ENCODE assay signal across 20 mouse cellular contexts in genomic region chr8:116637998-116638397, GRCm38 (mm10).
DNase-seq lines count a peak whose midpoint lies in the region; ATAC-seq lines count a peak whose summit lies in the region.
"Had no signal": no experiment of that assay in that cellular context is flagged by ENCODE, and none has a peak within 500 bp of the region (broad histone marks: within the 10 kb centered on the region; RNA-seq: fewer than 3 reads in every experiment).

No protein-coding gene starts in this region.

- no peaks in the 10 kb centered on the region for H3K9me3 ChIP-seq in neural tube, embryonic 15.5 days (replicated peaks)
- H3K9me3 ChIP-seq in liver, embryonic 12.5 days (replicated peaks): no peaks in the 10 kb centered on the region
- H3K9me3 ChIP-seq: embryonic facial prominence, embryonic 12.5 days; forebrain, embryonic 15.5 days; limb, embryonic 12.5 days; liver, embryonic 13.5 days; lung, embryonic 15.5 days; midbrain, embryonic 12.5 days had no signal

- ATAC-seq in neural tube, embryonic 15.5 days (ENCODE audit: low FRiP score): no peak
- peak; percentile 81 for ATAC-seq in activated CD4-positive, CD25-positive, alpha-beta regulatory T cell, adult 4 months
- ATAC-seq in liver, embryonic 12.5 days: no peak
- ATAC-seq: forebrain, embryonic 15.5 days; intestine, embryonic 16.5 days had no signal

- peaks cover 14% of the 10 kb centered on the region for H3K4me1 ChIP-seq in neural tube, embryonic 15.5 days
- no peaks in the 10 kb centered on the region for H3K4me1 ChIP-seq in liver, embryonic 12.5 days
- H3K4me1 ChIP-seq: embryonic facial prominence, embryonic 12.5 days; forebrain, embryonic 15.5 days; limb, embryonic 12.5 days; liver, embryonic 13.5 days; lung, embryonic 15.5 days; midbrain, embryonic 12.5 days had no signal

- no peaks in the 10 kb centered on the region for H3K36me3 ChIP-seq in neural tube, embryonic 15.5 days
- no peaks in the 10 kb centered on the region for H3K36me3 ChIP-seq in liver, embryonic 12.5 days
- H3K36me3 ChIP-seq: embryonic facial prominence, embryonic 12.5 days; forebrain, embryonic 15.5 days; limb, embryonic 12.5 days; liver, embryonic 13.5 days; lung, embryonic 15.5 days; midbrain, embryonic 12.5 days had no signal

- H3K9ac ChIP-seq in neural tube, embryonic 15.5 days (replicated peaks): no peak overlapping the region
- no peak overlapping the region for H3K9ac ChIP-seq in liver, embryonic 12.5 days
- H3K9ac ChIP-seq: embryonic facial prominence, embryonic 12.5 days; forebrain, embryonic 15.5 days; limb, embryonic 12.5 days; liver, embryonic 13.5 days; lung, embryonic 15.5 days; midbrain, embryonic 12.5 days had no signal

- H3K27me3 ChIP-seq in neural tube, embryonic 15.5 days (replicated peaks): no peaks in the 10 kb centered on the region
- no peaks in the 10 kb centered on the region for H3K27me3 ChIP-seq in liver, embryonic 12.5 days (replicated peaks)
- H3K27me3 ChIP-seq: embryonic facial prominence, embryonic 12.5 days; forebrain, embryonic 15.5 days; limb, embryonic 12.5 days; liver, embryonic 13.5 days; lung, embryonic 15.5 days; midbrain, embryonic 12.5 days had no signal

- 69% methylated on average over 4 of the region's 4 CpGs for WGBS in neural tube, embryonic 15.5 days
- 66% methylated on average over 4 of the region's 4 CpGs for WGBS in liver, embryonic 12.5 days (ENCODE audit: insufficient replicate concordance)

- peak overlapping the region; percentile 36 for H3K4me2 ChIP-seq in neural tube, embryonic 15.5 days
- H3K4me2 ChIP-seq in liver, embryonic 12.5 days: no peak overlapping the region
- H3K4me2 ChIP-seq: embryonic facial prominence, embryonic 12.5 days; forebrain, embryonic 15.5 days; limb, embryonic 12.5 days; liver, embryonic 13.5 days; lung, embryonic 15.5 days; midbrain, embryonic 12.5 days had no signal

- H3K4me3 ChIP-seq in neural tube, embryonic 15.5 days (replicated peaks): no peak overlapping the region
- no peak overlapping the region for H3K4me3 ChIP-seq in liver, embryonic 12.5 days
- H3K4me3 ChIP-seq: embryonic facial prominence, embryonic 12.5 days; erythroblast, embryonic 14.5 days; forebrain, embryonic 15.5 days; limb, embryonic 12.5 days; liver, embryonic 13.5 days; lung, embryonic 15.5 days; midbrain, embryonic 12.5 days had no signal

- no peak overlapping the region for H3K27ac ChIP-seq in neural tube, embryonic 15.5 days (replicated peaks)
- H3K27ac ChIP-seq in liver, embryonic 12.5 days: no peak overlapping the region
- H3K27ac ChIP-seq: embryonic facial prominence, embryonic 12.5 days; forebrain, embryonic 15.5 days; limb, embryonic 12.5 days; liver, embryonic 13.5 days; lung, embryonic 15.5 days; midbrain, embryonic 12.5 days had no signal

- DNase-seq in neural tube, embryonic 10.5 days (ENCODE audit: extremely low spot score, low spot score): no peak
- DNase-seq in CD4-positive, CD25-positive, alpha-beta regulatory T cell, adult 2 months (ENCODE audit: low read depth, low spot score): peak; percentile 83
- DNase-seq in thymus, postnatal 14 days: peak; percentile 44
- DNase-seq in left cerebral cortex, adult 18-20 months (ENCODE audit: low spot score in 2 of 2): no peak
- DNase-seq: adrenal gland, postnatal 14 days; cerebellum, postnatal 10 days; gastrocnemius, postnatal 36 days; kidney, postnatal 36 days; liver, embryonic 13.5 days; right cerebral cortex, postnatal 25 days had no signal

Comparison
In these comparisons a context has a peak if more than half of its experiments do, and no peak if none do; other contexts are left out.
1. DNase-seq: peak in CD4-positive, CD25-positive, alpha-beta regulatory T cell, adult 2 months (single experiment) and thymus, postnatal 14 days (single experiment); none in neural tube, embryonic 10.5 days (single experiment) and left cerebral cortex, adult 18-20 months (0 of 2).